Mouse (Mus musculus): ENCODE data around the gene Fubp3. TPM values are rescaled to one million over a fixed set of nuclear protein-coding genes. Genes with fewer than 3 reads are reported as not detected.
"Not testable (repeated sequence)": the region's sequence is repeated elsewhere in the genome, so short reads cannot be mapped to it uniquely, and the experiment has no call there.

Fubp3 gene
- total RNA-seq (2021) = 1 to 10 TPM; 7.8 to 9.3 TPM
- long read RNA-seq, experiment 1, partial matches to known transcripts = 1 of 16 reads
- long read RNA-seq, experiment 1, other reads (novel, unspliced or antisense) = 10 of 16 reads
- long read RNA-seq, experiment 2, transcript Fubp3-202 (19 exons, 3,268 nt) = major isoform, 7 of 14 reads
- long read RNA-seq, experiment 2, partial matches to known transcripts = 1 of 14 reads
- long read RNA-seq, experiment 2, other reads (novel, unspliced or antisense) = 3 of 14 reads

DNA sequence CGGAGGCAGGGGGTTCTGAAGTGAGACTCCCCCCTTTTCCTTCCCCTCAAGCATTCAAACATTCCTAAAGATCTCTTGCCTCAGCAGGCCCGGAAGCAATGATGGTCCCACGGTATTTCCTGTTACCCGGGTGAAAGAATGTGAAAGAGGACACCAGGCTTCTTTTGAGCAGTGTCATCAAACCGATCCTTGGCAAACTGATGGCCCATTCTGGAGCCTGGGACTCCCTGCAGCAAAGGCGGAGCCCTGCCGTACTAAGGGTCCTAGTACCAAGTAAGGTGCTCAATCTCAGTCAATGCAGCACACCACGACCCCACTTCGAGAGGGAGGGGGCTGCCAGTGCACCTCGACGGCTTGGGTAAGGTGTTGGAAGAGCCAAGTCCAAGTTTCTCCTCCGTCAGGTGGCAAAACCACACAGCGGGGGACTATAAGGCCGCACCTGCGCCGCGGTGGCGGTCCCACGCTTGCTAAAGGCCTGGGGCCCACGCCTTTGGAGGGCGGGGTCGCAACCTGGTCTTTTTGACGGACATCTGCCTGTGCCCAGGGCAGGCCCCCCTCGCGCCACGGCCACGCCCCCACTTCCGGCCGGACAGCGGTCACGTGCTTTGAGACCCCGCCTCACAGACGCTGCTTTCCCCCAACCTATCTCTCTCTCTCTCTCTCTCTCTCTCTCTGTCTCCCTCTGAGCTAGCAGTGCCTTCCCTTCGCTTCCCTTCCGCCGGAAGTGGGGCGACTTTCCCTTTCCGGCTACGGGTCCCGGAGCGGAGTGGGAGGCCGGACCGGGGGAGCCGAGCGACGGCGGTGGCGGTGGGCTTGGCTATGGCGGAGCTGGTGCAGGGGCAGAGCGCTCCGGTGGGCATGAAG lies at the start of gene Fubp3:
Fubp3 (plus strand) TSS at position 601 of the 864 bp plus-strand sequence.
- TF ChIP-seq CTCF (IDR thresholded peaks at IDR 0.05) = no peak
- DNase-seq = peak; percentile 95
- Histone ChIP-seq H3K4me3 (peak within 1 kb of the TSS; percentile 98), H3K27ac (peak within 1 kb of the TSS; percentile 93)
- intact Hi-C loops (cut with DNase I) = loop anchor here (2.0 kb wide), 1 partner anchor 99 kb away; the partner anchor contains the start of gene Exosc2

DNA sequence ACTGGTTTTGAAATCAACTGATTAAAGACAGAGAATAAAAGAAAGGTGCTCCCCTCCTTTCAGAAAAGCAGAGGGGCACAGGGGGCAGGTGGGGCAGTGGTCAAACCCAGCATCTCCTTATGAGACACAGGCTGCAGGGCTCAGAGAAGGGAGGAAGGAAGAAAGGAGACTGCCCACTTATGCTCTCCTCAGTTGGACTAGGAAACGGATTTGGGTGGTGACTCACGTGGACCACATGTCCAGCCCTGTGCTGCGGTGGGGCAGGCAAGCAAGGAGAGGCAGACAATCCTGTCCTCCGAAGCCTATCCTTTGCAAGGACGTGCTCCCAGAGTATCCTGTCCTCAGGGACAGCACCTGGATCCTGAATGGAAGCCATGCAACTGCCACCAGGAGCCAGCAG lies 47.8 kb upstream of the Fubp3 start:
- Histone ChIP-seq H3K4me3 (no peak overlapping the region), H3K27ac (no peak overlapping the region)
- TF ChIP-seq CTCF (IDR thresholded peaks at IDR 0.05) = no peak
- no peak for DNase-seq
- intact Hi-C loops (cut with DNase I) = no loop called here

DNA sequence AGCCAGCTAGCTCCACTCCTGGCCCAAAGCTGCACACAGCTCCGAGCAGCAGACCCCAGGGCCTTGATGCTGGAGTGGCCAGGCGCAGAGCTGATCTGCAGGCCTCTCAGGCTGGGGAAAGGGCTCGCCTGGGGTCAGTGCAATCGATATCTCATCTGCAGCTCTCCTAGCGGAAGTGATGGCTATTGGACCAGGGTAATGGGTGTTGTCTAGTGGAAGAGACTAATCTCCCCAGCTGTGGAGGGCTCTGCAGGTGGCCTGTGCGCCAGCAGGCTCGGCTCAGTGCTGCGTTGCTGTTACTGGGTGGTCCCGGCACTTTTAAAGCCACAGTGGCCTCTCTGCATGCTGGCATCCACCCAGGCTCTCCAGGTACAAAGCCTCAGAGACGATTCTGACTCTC lies 46.7 kb upstream of the Fubp3 start:
- intact Hi-C loops (cut with DNase I) = no loop called here
- DNase-seq = no peak
- Histone ChIP-seq H3K27ac (no peak overlapping the region), H3K4me3 (no peak overlapping the region)
- no peak for TF ChIP-seq CTCF (IDR thresholded peaks at IDR 0.05)

DNA sequence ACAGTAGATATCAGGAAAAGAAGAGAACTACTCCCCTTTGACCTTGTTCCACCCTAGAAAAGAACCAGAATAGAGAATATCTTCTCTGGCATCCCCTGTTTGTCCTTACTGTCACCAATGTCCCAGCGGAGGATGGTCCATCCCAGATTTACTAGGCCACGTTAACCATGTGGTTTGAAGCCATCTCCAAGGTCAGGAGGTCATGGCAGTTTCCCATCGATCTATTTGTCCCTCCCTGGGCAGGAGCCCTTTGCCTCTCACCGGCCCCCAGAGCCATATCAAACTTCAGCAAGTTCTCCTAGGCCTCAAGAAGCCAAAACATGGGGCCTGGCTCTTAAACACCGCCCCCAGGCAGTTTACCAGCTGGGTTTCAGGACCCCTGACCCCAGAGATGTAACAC lies 42.2 kb upstream of the Fubp3 start:
- Histone ChIP-seq H3K4me3 (no peak overlapping the region), H3K27ac (no peak overlapping the region)
- no peak for TF ChIP-seq CTCF (IDR thresholded peaks at IDR 0.05)
- intact Hi-C loops (cut with DNase I) = no loop called here
- DNase-seq = no peak

- no peak for TF ChIP-seq CTCF (IDR thresholded peaks at IDR 0.05)
- peak; percentile 78 for DNase-seq
- no peak overlapping the region for H3K4me3 ChIP-seq
- no peak overlapping the region for H3K27ac ChIP-seq
- intact Hi-C loops (cut with DNase I) = no loop called here
Observed at GRCm38 (mm10) chr2:31537054-31537453, 35.4 kb upstream of the Fubp3 start.

- TF ChIP-seq CTCF (IDR thresholded peaks at IDR 0.05) = no peak
- intact Hi-C loops (cut with DNase I) = no loop called here
- H3K4me3 ChIP-seq = no peak overlapping the region
- H3K27ac ChIP-seq = no peak overlapping the region
- DNase-seq = no peak
Observed at GRCm38 (mm10) chr2:31538745-31539144, 33.7 kb upstream of the Fubp3 start.

GRCm38 (mm10) chr2:31541581-31541980 lies 30.9 kb upstream of the Fubp3 start:
- TF ChIP-seq CTCF (IDR thresholded peaks at IDR 0.05) = no peak
- Histone ChIP-seq H3K4me3 (no peak overlapping the region), H3K27ac (no peak overlapping the region)
- DNase-seq = no peak
- intact Hi-C loops (cut with DNase I) = no loop called here

GRCm38 (mm10) chr2:31547726-31548125 lies 24.7 kb upstream of the Fubp3 start:
- no peak overlapping the region for H3K4me3 ChIP-seq
- intact Hi-C loops (cut with DNase I) = no loop called here
- no peak overlapping the region for H3K27ac ChIP-seq
- no peak for DNase-seq
- TF ChIP-seq CTCF (IDR thresholded peaks at IDR 0.05) = no peak

DNA sequence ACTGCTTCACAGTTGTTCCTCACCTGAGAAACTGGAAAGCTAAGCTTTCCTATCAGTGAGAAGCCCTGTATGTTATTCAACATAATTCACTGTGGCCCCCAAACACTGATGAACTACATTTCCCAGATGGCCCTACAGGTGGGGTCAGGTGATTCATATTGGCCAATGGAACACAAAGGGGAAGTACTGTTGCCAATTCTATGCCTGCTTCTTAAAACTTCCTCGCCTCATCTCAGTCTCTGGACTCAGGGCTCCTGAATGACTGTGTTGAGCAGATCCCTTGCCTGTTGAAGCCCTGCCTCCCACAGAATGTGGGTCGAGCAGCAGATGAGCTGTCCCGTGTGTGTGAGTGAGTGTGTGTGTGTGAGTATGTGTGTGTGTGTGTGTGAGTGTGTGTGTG lies 21.9 kb upstream of the Fubp3 start:
- no peak for TF ChIP-seq CTCF (IDR thresholded peaks at IDR 0.05)
- H3K4me3 ChIP-seq = peak overlapping the region; percentile 45; the same call in 1 of the 2 replicates
- no peak for DNase-seq
- no peak overlapping the region for H3K27ac ChIP-seq
- intact Hi-C loops (cut with DNase I) = no loop called here

DNA sequence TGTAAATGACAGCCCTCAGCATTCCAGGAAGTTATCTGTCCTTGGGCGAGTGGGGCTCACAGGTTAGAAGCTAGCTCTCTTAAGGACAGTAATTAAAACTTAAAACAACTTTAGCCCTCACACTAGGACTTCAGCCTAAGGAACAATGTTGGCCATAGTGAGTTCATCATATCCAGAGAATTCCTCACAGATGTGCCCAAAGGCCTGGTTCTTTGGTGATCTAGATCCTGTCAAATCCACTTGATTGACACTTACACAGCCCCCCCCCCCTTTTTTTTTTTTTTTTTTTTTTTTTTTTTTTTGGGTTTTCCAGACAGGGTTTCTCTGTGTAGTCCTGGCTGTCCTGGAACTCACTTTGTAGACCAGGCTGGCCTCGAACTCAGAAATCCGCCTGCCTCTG lies 21.1 kb upstream of the Fubp3 start:
- DNase-seq; H3K4me3 ChIP-seq; H3K27ac ChIP-seq; intact Hi-C loops (cut with DNase I): not testable (repeated sequence)

- no peak overlapping the region for H3K4me3 ChIP-seq
- intact Hi-C loops (cut with DNase I) = no loop called here
- DNase-seq = no peak
- TF ChIP-seq CTCF (IDR thresholded peaks at IDR 0.05) = no peak
- H3K27ac ChIP-seq = no peak overlapping the region
Observed at GRCm38 (mm10) chr2:31551971-31552370, 20.5 kb upstream of the Fubp3 start.

- intact Hi-C loops (cut with DNase I) = no loop called here
- TF ChIP-seq CTCF (IDR thresholded peaks at IDR 0.05) = peak; percentile 41
- Histone ChIP-seq H3K4me3 (no peak overlapping the region), H3K27ac (no peak overlapping the region)
- DNase-seq = no peak
Observed at GRCm38 (mm10) chr2:31554619-31555018, 17.8 kb upstream of the Fubp3 start.

DNA sequence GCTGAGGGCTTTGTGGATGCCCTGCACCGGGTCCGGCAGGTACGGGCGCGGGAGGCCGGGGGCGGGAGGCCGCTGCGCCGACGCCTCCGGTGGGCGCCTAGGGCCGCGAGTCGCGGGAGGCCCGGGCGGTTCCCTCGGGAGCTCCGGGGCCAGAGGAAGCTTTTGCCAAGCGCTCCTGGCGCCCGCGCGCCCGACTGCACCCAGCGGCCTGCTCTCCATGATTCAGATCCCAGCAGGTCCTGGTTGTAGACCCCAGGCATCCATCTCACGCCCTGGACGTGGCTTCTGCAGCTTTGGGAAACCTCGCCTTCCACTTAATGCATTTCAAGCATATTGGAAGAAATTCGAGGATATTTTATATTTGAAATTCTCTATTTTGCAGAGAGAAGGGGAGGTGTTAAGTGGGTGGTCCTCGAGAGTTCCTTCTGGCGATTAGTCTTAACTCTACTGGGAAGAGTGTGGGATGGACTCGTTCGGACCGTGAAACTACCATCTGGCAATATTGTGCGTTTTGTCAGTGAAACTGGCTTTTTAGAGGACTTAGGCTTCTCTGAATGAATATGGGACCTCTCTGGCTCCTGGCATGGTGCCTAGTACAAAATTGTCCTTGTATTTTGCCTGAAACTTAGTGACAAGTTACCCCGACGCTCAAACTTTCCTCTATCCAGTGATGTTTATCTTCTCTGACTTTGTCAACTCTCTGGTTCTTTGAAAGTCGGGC lies 624 bp downstream of the Fubp3 start:
- intact Hi-C loops (cut with DNase I) = loop anchor here (2.0 kb wide), 1 partner anchor 98 kb away; the partner anchor contains the start of gene Exosc2
- peak overlapping the region; percentile 93 for H3K27ac ChIP-seq
- H3K4me3 ChIP-seq = peak overlapping the region; percentile 98
- DNase-seq = no peak
- no peak for TF ChIP-seq CTCF (IDR thresholded peaks at IDR 0.05)

All from gastrocnemius, adult 2 months (tissue).